Mouse (Mus musculus) myocyte (in vitro differentiated cells): ENCODE measurements around the gene Avl9. TPM values are rescaled to one million over a fixed set of nuclear protein-coding genes. Genes with fewer than 3 reads are reported as not detected.

Source experiments
- H3K27me3 ChIP-seq: one replicate; pipeline ENCODE4 v1.6.1; 2011; ENCODE audit not compliant: control insufficient read depth, insufficient read depth, insufficient read length
- H3K36me3 ChIP-seq: one replicate; pipeline ENCODE4 v1.6.1; 2011; ENCODE audit not compliant: control insufficient read depth, insufficient read depth
- H3K4me2 ChIP-seq: one replicate; pipeline ENCODE4 v1.6.1; 2011; ENCODE audit warnings: low read depth, control low read depth
- H3K4me3 ChIP-seq: one replicate; pipeline ENCODE4 v1.5.1; 2011; ENCODE audit warnings: mild to moderate bottlenecking, control low read depth, moderate library complexity
- H3K79me2 ChIP-seq: one replicate; pipeline ENCODE4 v1.6.1; 2011; ENCODE audit not compliant: control insufficient read depth, insufficient read depth
- H3ac ChIP-seq: one replicate; pipeline ENCODE4 v1.6.1; 2011; ENCODE audit not compliant: control insufficient read depth, insufficient read length
- CEBPB ChIP-seq: IDR thresholded peaks from 2 replicates; pipeline ENCODE4 v1.6.1; 2011; ENCODE audit warnings: mild to moderate bottlenecking, moderate library complexity; ENCODE audit not compliant: poor library complexity, insufficient read depth, severe bottlenecking
- E2F4 ChIP-seq: IDR thresholded peaks from one replicate; pipeline ENCODE4 v1.6.1; 2011; ENCODE audit warnings: mild to moderate bottlenecking, control low read depth, moderate library complexity; ENCODE audit not compliant: insufficient read depth
- MAX ChIP-seq: IDR thresholded peaks from one replicate; pipeline ENCODE4 v1.6.1; 2011; ENCODE audit warnings: low read depth, mild to moderate bottlenecking, control low read depth
- MYOD1 ChIP-seq, 3 experiments: IDR thresholded peaks; one replicate each; pipeline ENCODE4 v1.6.1; 2011; ENCODE audit warnings: control low read depth in 2 of 3, low read depth in 2 of 3, mild to moderate bottlenecking in 2 of 3, moderate library complexity in 1 of 3; ENCODE audit not compliant: insufficient read length in 2 of 3, control insufficient read depth in 1 of 3
- MYOG ChIP-seq, 3 experiments: IDR thresholded peaks; one replicate each; pipeline ENCODE4 v1.6.1; 2011; ENCODE audit warnings: control low read depth in 2 of 3, low read depth in 2 of 3, mild to moderate bottlenecking in 2 of 3; ENCODE audit not compliant: insufficient read length in 2 of 3, control insufficient read depth in 1 of 3, insufficient read depth in 1 of 3
- POLR2A ChIP-seq: IDR thresholded peaks from one replicate; pipeline ENCODE4 v1.6.1; 2011; ENCODE audit warnings: low read depth, mild to moderate bottlenecking, control low read depth, moderate library complexity; ENCODE audit not compliant: insufficient read length
- POLR2AphosphoS2 ChIP-seq: IDR thresholded peaks from one replicate; pipeline ENCODE4 v1.6.1; 2011; ENCODE audit warnings: low read depth, control low read depth; ENCODE audit not compliant: insufficient read length
- REST ChIP-seq: IDR thresholded peaks from one replicate; pipeline ENCODE4 v1.6.1; 2011; ENCODE audit warnings: mild to moderate bottlenecking, control low read depth, moderate library complexity; ENCODE audit not compliant: insufficient read depth, insufficient read length
- SRF ChIP-seq: IDR thresholded peaks from one replicate; pipeline ENCODE4 v1.6.1; 2011; ENCODE audit warnings: low read depth; ENCODE audit not compliant: control insufficient read depth, insufficient read length
- TCF12 ChIP-seq: IDR thresholded peaks from one replicate; pipeline ENCODE4 v1.6.1; 2011; ENCODE audit warnings: mild to moderate bottlenecking, control low read depth; ENCODE audit not compliant: poor library complexity, insufficient read depth, severe bottlenecking
- TCF3 ChIP-seq: IDR thresholded peaks from one replicate; pipeline ENCODE4 v1.6.1; 2011; ENCODE audit warnings: low read depth, control low read depth; ENCODE audit not compliant: insufficient read length
- USF1 ChIP-seq: IDR thresholded peaks from one replicate; pipeline ENCODE4 v1.6.1; 2011; ENCODE audit warnings: low read depth, mild to moderate bottlenecking, control low read depth, moderate library complexity
- polyA plus RNA-seq: library from polyadenylated mRNA; unstranded; fragments of >200 nt; fragmentation: generic; extraction: Trizol; gene quantifications from one replicate; pipeline ENCODE4 v1.2.1, GENCODE M21; 2012; ENCODE audit warnings: missing spikeins

Gene Avl9
- polyA plus RNA-seq = 1.8 TPM

DNA sequence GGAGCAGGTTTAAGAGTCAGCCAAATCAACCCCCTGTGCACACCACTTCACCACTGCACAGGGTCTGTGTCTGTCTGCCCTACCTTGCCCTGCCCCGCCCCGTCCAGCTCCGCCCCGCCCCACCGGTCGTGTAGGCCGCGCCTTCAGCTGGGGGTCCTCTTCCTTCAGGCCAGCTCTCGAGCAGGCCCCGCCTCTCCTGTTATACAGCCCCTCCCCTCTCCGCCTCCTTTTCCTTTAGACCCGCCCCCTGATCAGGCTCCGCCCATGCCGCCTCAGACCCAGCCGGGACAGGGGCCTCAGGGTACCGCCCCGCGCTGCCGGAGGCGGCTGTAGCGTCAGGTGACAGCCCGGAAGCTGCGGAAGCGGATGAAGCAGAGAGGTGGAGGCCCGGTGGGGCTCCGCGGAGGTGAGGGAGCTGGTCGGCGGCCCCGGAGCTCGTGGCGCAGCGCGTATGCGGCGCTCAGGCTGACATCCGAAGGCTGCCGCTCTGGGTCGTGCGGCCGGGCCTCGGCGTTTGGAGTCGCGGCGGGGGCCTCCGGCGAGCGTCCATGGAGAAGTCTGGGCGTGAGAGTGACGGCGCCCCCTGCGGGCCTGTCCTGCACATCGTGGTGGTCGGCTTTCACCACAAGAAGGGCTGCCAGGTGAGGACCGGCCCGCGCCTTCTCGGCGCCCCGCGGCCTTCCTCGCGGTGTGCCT lies at the start of gene Avl9:
TSS of gene Avl9 (plus strand) at position 326 of the 696 bp plus-strand sequence.
- H3K4me2 ChIP-seq = peak within 1 kb of the TSS; percentile 85
- H3K27me3 ChIP-seq = no peaks in the 10 kb centered on the region
- peak within 1 kb of the TSS; percentile 63 for H3K4me3 ChIP-seq
- peaks cover 37% of the 10 kb centered on the region for H3K79me2 ChIP-seq
- H3ac ChIP-seq = peak within 1 kb of the TSS; percentile 14
- no peak for TF ChIP-seq TCF3
- TF ChIP-seq MAX = no peak
- TF ChIP-seq POLR2AphosphoS2 = peak; percentile 46
- TF ChIP-seq USF1 = peak; percentile 39
- no peak for TF ChIP-seq REST
- no peak for TF ChIP-seq MYOG (IDR thresholded peaks at IDR 0.05; ENCODE audit: control insufficient read depth in 1 of 3, insufficient read depth in 1 of 3, insufficient read length in 2 of 3, low read depth in 2 of 3)
- TF ChIP-seq E2F4 = no peak
- TF ChIP-seq TCF12 = no peak
- TF ChIP-seq CEBPB = no peak
- TF ChIP-seq SRF = no peak
- peak in 1 of 3 experiments; percentile 29 for TF ChIP-seq MYOD1 (IDR thresholded peaks at IDR 0.05; ENCODE audit: control insufficient read depth in 1 of 3, insufficient read length in 2 of 3, low read depth in 2 of 3)
- peak; percentile 61 for TF ChIP-seq POLR2A
- no peaks in the 10 kb centered on the region for H3K36me3 ChIP-seq

DNA sequence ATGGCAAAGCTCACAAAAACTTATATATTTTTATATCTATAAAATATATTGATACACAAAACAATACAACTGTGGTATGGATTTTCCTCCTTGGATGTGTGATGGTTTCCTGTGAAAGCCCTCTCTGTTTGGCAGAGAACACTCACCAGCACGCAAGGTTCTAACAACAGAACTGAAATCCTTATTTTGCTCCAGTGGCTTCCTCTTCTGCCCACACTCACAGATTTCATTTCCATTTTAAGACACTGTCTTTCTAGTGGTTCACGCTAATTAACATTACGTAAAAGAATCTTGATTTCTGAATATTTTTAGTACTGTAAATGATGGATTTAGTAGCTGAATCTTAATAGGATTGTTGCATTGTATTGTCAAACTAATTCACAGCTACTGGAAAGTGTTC lies 26.5 kb upstream of the Avl9 start:
- H3K27me3 ChIP-seq = no peaks in the 10 kb centered on the region
- TF ChIP-seq TCF3 (no peak), CEBPB (no peak), REST (no peak)
- no peak overlapping the region for H3ac ChIP-seq
- H3K79me2 ChIP-seq = no peaks in the 10 kb centered on the region
- no peaks in the 10 kb centered on the region for H3K36me3 ChIP-seq
- H3K4me3 ChIP-seq = no peak overlapping the region
- H3K4me2 ChIP-seq = no peak overlapping the region

DNA sequence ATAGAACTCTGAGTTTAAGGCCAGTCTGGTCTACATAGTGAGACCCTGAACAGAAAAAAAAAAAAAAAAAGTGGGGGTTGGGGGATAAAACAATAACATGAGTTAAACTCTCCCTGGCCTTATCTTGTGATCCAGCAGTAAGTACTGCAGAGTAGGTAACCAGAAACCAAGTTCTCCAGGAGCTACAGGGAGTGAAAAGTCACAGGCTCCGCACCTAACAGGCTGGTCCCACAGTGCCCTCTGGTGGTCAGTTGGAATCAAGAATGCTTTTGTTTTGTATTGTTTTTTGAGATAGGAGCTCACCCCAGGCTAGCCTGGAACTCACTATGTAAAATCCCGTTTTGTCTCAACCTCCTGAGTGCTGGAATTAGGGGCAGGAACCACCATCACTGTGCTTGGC lies 23.5 kb upstream of the Avl9 start:
- Histone ChIP-seq H3K27me3 (no peaks in the 10 kb centered on the region), H3ac (no peak overlapping the region), H3K79me2 (no peaks in the 10 kb centered on the region), H3K36me3 (no peaks in the 10 kb centered on the region), H3K4me2 (no peak overlapping the region), H3K4me3 (no peak overlapping the region)
- TF ChIP-seq E2F4 = no peak
- TF ChIP-seq POLR2A = no peak
- TF ChIP-seq TCF3 = no peak

DNA sequence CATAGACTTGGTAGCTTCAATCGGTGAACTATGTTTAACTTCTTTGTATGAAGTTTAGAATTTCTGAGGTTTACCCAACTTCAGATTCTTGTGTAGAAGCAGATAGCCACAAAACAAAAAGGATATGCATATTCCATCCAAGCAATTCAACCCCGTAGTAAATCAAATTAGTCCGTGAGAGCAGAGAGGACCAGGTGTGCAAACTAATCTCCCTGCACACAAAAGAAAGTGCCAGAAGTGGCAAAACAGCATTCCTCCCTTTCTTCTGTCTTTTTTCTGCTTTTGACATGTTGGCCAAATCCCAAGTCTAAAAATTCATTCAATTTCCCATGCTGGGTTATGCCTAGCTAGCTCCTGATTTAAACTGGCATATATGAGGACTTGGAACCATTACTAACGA lies 22.3 kb upstream of the Avl9 start:
- no peaks in the 10 kb centered on the region for H3K27me3 ChIP-seq
- no peak for TF ChIP-seq CEBPB
- TF ChIP-seq TCF12 = no peak
- no peak for TF ChIP-seq REST
- TF ChIP-seq MYOG (IDR thresholded peaks at IDR 0.05; ENCODE audit: control insufficient read depth in 1 of 3, insufficient read depth in 1 of 3, insufficient read length in 2 of 3, low read depth in 2 of 3) = no peak
- no peak for TF ChIP-seq SRF
- TF ChIP-seq MAX = no peak
- TF ChIP-seq E2F4 = no peak
- TF ChIP-seq POLR2AphosphoS2 = no peak
- no peak for TF ChIP-seq TCF3
- no peak for TF ChIP-seq POLR2A
- no peak for TF ChIP-seq USF1
- TF ChIP-seq MYOD1 (IDR thresholded peaks at IDR 0.05; ENCODE audit: control insufficient read depth in 1 of 3, insufficient read length in 2 of 3, low read depth in 2 of 3) = no peak

DNA sequence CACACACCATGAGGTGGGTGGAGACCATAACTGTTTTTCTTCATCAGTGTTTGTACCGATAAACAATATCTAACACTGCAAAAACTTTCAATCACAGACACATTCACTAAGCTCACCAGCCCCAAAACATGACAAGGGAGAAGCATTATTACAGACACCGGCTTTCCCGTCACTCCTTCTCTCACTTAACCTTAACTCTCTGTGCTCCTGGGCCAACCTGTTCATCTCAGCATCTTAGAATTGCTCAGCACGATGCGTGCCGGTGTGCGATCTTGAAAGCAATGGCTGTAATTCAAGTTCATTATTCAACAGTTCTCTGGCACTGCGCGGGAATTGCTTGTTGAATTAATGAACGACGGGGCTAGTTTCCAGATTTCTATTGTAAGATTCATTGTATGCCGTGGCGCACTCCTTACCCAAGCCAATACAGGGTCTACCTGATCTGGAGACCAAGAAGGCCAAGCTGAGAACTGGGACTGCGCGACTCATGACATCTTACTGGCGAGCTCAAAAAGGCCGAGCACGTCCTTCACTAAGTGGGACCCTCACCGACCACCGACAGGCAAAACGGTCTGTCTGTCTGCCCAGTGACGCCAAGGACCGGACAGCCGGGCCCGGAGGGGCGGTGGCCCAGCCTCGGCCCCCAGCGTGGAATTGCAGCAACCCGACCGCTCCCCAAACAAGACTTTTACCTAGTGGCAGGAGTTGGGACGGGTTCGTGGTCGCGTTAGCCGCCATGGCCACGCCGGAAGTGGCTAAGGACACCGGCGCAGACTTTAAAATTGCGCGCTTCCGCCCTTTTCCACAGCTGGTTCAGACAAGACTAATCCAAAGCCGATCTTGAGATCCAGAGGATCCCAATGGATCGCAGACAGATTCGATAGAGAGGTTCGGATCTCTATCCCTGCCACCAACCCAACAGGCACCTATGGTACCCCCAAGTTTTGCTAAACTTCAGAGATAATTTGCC lies 10.5 kb upstream of the Avl9 start, which contains the start of gene Lsm5:
TSS of gene Lsm5 (minus strand) at position 780 of the 970 bp plus-strand sequence.
- peak within 1 kb of the TSS; percentile 68 for H3K4me3 ChIP-seq
- H3K79me2 ChIP-seq = peaks cover 19% of the 10 kb centered on the region
- peak within 1 kb of the TSS; percentile 35 for H3ac ChIP-seq
- H3K36me3 ChIP-seq = peaks cover 4% of the 10 kb centered on the region
- no peaks in the 10 kb centered on the region for H3K27me3 ChIP-seq
- peak within 1 kb of the TSS; percentile 87 for H3K4me2 ChIP-seq
- TF ChIP-seq POLR2AphosphoS2 (peak; percentile 47), USF1 (peak; percentile 9), SRF (peak; percentile 76), CEBPB (no peak), MYOG (IDR thresholded peaks at IDR 0.05; ENCODE audit: control insufficient read depth in 1 of 3, insufficient read depth in 1 of 3, insufficient read length in 2 of 3, low read depth in 2 of 3) (peak in 1 of 3 experiments; percentile 2), E2F4 (peak; percentile 96), MYOD1 (IDR thresholded peaks at IDR 0.05; ENCODE audit: control insufficient read depth in 1 of 3, insufficient read length in 2 of 3, low read depth in 2 of 3) (no peak), POLR2A (peak; percentile 63)

More for the DNA sequence above, 22.3 kb upstream of the Avl9 start:
- no peak overlapping the region for H3K4me2 ChIP-seq
- no peak overlapping the region for H3K4me3 ChIP-seq
- H3ac ChIP-seq = no peak overlapping the region
- H3K36me3 ChIP-seq = no peaks in the 10 kb centered on the region
- no peaks in the 10 kb centered on the region for H3K79me2 ChIP-seq
